Mouse (Mus musculus): ENCODE measurements at regions not wholly inside any gene's neighbourhood (a gene's known extent, or its start where the extent isn't known, plus 50 kb on each side); places are given as distances from the start of the nearest gene placed in this dataset.

DNA sequence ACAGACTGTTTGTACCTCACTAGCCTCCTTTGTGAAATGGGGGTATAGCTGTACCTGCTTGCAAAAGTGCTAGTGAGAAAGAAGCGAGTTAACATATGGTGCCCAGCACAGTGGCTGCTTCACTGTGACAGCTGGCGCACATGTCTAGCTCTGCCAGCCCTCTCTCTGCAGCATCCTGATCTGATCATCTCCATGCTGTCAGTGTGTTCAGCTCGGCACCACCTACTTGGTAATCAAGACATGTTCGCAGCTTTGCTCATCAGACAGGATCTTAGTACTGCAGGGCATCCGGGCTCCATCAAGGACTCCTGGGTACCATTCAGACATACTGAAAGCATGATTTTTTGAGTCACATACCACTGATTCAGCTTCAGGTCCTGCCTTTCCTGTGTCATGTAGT, 100.9 kb upstream of the Gpr139 start:
- Histone ChIP-seq H3K4me3 (no peak overlapping the region), H3K27ac (no peak overlapping the region), H3K27me3 (replicated peaks) (no peaks in the 10 kb centered on the region), H3K9me3 (no peaks in the 10 kb centered on the region), H3K9ac (no peak overlapping the region), H3K36me3 (replicated peaks) (no peaks in the 10 kb centered on the region), H3K4me1 (no peaks in the 10 kb centered on the region), H3K4me2 (no peak overlapping the region)
- ATAC-seq (replicated peaks) = peak; percentile 45; the same call in 1 of the 2 replicates
- 77% methylated on average over 5 of the region's 5 CpGs for WGBS

GRCm38 (mm10) chr7:119279896-119280661, 95.7 kb upstream of the Gpr139 start:
- H3K4me2 ChIP-seq = no peak overlapping the region
- no peak for ATAC-seq (replicated peaks)
- no peak overlapping the region for H3K27ac ChIP-seq
- H3K4me3 ChIP-seq = no peak overlapping the region
- no peak overlapping the region for H3K9ac ChIP-seq
- H3K27me3 ChIP-seq (replicated peaks) = no peaks in the 10 kb centered on the region
- 75% methylated on average over 3 of the region's 3 CpGs for WGBS
- H3K4me1 ChIP-seq = no peaks in the 10 kb centered on the region
- no peaks in the 10 kb centered on the region for H3K9me3 ChIP-seq
- no peaks in the 10 kb centered on the region for H3K36me3 ChIP-seq (replicated peaks)

DNA sequence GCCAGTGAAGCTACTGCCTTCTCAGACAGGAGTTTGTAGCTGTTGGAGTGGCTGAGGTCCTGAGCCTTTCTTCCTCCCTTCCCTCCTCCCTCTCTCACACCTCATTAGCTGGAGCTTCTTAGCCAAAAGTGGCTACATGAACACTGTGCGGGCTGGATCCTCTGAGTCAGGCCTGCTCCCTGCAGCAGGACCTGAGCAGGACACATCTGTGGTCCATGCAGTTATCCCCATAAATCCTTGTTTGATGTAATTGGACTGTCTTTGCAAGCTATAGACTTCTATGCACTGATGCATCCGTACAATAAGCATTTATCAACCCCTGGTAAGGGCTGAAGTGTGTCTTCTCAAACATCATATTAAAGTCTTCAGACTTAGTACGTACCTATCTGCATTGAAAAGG, 88.2 kb upstream of the Gpr139 start:
- no peaks in the 10 kb centered on the region for H3K36me3 ChIP-seq (replicated peaks)
- WGBS = 71% methylated on average over 3 of the region's 3 CpGs
- no peak overlapping the region for H3K9ac ChIP-seq
- no peak overlapping the region for H3K4me3 ChIP-seq
- H3K27me3 ChIP-seq (replicated peaks) = no peaks in the 10 kb centered on the region
- H3K9me3 ChIP-seq = no peaks in the 10 kb centered on the region
- ATAC-seq (replicated peaks) = no peak
- H3K27ac ChIP-seq = no peak overlapping the region
- no peak overlapping the region for H3K4me2 ChIP-seq
- H3K4me1 ChIP-seq = 0 out of 2 replicates have a peak, but pooled peaks cover 9% of the 10 kb centered on the region

DNA sequence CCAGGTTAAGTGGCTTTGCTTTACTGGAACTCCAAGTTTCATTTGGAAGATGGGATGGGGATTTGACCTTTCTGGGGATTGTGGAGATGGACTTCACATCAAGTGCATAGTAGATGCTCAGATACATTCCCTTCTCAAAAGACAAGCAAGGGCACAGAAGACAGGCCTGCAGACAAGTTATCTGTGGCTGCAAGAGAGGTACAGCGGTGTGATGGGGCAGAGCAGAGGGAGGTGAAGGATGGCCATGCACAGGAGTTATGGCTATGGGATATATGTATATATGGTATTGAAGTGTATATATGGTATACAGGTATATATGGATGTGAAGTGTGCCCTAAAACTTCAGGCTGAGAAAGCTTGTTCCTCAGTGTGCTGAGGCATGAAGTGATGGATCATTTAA, 87.0 kb upstream of the Gpr139 start:
- Histone ChIP-seq H3K4me1 (0 out of 2 replicates have a peak, but pooled peaks cover 9% of the 10 kb centered on the region), H3K9me3 (no peaks in the 10 kb centered on the region), H3K36me3 (replicated peaks) (no peaks in the 10 kb centered on the region), H3K4me3 (no peak overlapping the region), H3K9ac (no peak overlapping the region), H3K4me2 (no peak overlapping the region), H3K27ac (0 out of 2 replicates have a peak overlapping the region, but pooled peaks have one; percentile 42), H3K27me3 (replicated peaks) (no peaks in the 10 kb centered on the region)
- ATAC-seq (replicated peaks) = no peak
- WGBS = 93% methylated on average over 1 of the region's 1 CpGs

DNA sequence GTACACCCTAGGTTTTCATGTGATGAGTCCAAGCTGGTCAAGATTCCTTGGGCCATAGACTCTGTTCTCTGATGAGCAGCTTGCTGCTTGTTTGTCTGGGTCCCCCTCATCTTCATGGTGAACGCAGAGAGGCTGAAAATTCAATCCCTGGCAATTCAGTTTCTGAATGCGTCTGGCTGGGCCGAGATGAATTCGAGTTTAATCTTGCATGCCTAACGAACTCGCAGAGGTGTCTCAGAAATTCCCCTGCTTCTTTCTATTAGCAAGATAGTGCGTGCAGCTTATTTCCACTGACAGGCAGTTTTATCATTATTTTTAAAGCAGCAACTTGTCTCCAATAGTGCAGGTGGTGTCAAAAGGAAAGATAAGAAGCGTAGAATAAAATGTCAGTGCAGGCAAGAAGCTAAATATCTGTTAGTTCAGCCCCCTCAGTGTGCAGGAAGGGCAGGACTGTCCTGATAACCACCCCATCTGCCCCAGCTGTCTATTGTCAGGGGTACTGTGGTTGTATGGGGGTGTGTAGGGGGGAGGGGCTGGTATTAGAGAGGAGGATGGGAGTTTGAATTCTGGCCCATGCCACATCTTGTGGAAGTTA, 86.5 kb upstream of the Gpr139 start:
- peak overlapping the region; percentile 42; the same call in 1 of the 2 replicates for H3K27ac ChIP-seq
- H3K36me3 ChIP-seq (replicated peaks) = no peaks in the 10 kb centered on the region
- peak; percentile 66 for ATAC-seq (replicated peaks)

DNA sequence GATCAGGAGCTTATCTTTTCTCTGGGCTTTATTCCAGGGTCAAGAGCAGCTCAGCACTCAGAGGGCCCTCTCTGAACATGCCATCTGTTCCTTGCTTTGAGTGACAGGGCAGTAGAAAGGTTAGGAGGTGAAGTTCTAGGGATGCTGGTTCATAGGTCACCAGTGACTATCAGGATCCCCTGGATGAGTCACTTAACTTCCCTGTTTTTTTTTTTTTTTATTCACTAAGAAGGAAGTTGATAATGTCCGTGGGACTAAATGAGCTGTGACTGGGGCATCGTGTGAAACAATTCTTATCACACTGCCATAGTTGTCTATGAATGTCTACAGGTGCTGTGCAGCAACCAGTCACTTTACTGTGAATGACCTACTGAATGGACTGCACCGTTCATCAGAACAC, 73.8 kb upstream of the Gpr139 start:
- Histone ChIP-seq H3K4me3 (no peak overlapping the region), H3K27ac (no peak overlapping the region), H3K9me3 (no peaks in the 10 kb centered on the region), H3K36me3 (replicated peaks) (no peaks in the 10 kb centered on the region), H3K9ac (no peak overlapping the region), H3K27me3 (replicated peaks) (no peaks in the 10 kb centered on the region), H3K4me1 (no peaks in the 10 kb centered on the region), H3K4me2 (no peak overlapping the region)
- 88% methylated on average over 3 of the region's 3 CpGs for whole genome bisulfite sequencing
- no peak for ATAC-seq (replicated peaks)

More for the DNA sequence above, 86.5 kb upstream of the Gpr139 start:
- Histone ChIP-seq H3K4me2 (no peak overlapping the region), H3K9ac (no peak overlapping the region), H3K4me1 (0 out of 2 replicates have a peak, but pooled peaks cover 9% of the 10 kb centered on the region), H3K9me3 (no peaks in the 10 kb centered on the region), H3K27me3 (replicated peaks) (no peaks in the 10 kb centered on the region), H3K4me3 (no peak overlapping the region)
- WGBS = 34% methylated on average over 8 of the region's 8 CpGs

DNA sequence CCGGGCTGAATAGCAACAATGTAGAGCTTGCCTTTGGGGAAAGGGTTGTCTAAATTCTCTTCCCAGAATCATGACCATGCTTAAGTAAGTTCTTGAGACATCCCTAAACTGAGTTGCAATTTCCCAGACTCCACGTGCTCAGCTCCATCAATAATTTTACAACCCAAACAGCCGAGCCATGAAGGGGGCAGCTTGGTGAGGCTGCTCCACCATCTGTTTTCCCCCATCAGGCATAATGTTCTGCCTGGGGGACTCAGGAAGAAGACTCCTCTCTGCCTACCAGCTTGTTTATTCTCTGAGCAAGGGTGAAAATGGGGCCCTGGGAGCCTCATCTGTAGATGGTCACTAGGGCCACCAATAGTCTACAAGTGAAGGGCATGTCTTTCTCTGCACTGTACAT, 72.5 kb upstream of the Gpr139 start:
- Histone ChIP-seq H3K36me3 (replicated peaks) (no peaks in the 10 kb centered on the region), H3K9ac (no peak overlapping the region), H3K9me3 (no peaks in the 10 kb centered on the region), H3K4me1 (no peaks in the 10 kb centered on the region), H3K4me2 (no peak overlapping the region), H3K27me3 (replicated peaks) (no peaks in the 10 kb centered on the region), H3K27ac (no peak overlapping the region), H3K4me3 (no peak overlapping the region)
- 95% methylated on average over 3 of the region's 3 CpGs for WGBS
- ATAC-seq (replicated peaks) = no peak

- Histone ChIP-seq H3K27ac (no peak overlapping the region), H3K36me3 (replicated peaks) (no peaks in the 10 kb centered on the region), H3K4me3 (no peak overlapping the region), H3K4me2 (no peak overlapping the region), H3K4me1 (no peaks in the 10 kb centered on the region), H3K9ac (no peak overlapping the region), H3K9me3 (no peaks in the 10 kb centered on the region), H3K27me3 (replicated peaks) (no peaks in the 10 kb centered on the region)
- ATAC-seq (replicated peaks) = no peak
- WGBS = 72% methylated on average over 2 of the region's 2 CpGs
Observed at GRCm38 (mm10) chr7:119252742-119253141, 68.3 kb upstream of the Gpr139 start.

GRCm38 (mm10) chr7:119251679-119252078, 67.3 kb upstream of the Gpr139 start:
- WGBS = 62% methylated on average over 1 of the region's 1 CpGs
- Histone ChIP-seq H3K27ac (no peak overlapping the region), H3K4me2 (no peak overlapping the region), H3K4me1 (no peaks in the 10 kb centered on the region), H3K4me3 (no peak overlapping the region), H3K27me3 (replicated peaks) (no peaks in the 10 kb centered on the region), H3K36me3 (replicated peaks) (no peaks in the 10 kb centered on the region), H3K9me3 (no peaks in the 10 kb centered on the region), H3K9ac (no peak overlapping the region)
- ATAC-seq (replicated peaks) = no peak

DNA sequence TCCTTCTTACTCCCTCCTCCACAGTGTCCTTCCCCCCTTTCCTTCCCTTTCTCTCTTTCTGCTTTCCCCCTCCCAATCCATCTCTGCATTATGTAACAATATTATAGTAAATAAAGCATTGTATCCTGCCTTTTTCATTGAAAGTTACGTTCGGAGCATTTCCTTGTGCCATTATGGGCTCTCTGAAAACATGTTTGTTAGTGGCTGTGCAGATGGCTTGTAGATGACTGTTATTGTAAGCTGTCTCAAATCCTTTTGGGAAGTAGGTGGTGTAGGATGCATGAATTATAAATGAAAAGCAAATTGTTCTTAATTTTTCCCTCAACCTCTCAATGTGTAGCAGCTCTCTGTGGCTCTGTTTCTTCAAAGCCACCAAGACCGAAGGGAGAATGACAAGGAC, 66.0 kb upstream of the Gpr139 start:
- H3K9me3 ChIP-seq = no peaks in the 10 kb centered on the region
- WGBS = 93% methylated on average over 3 of the region's 3 CpGs
- no peak overlapping the region for H3K9ac ChIP-seq
- no peak for ATAC-seq (replicated peaks)
- H3K36me3 ChIP-seq (replicated peaks) = no peaks in the 10 kb centered on the region
- H3K4me1 ChIP-seq = no peaks in the 10 kb centered on the region
- H3K27ac ChIP-seq = no peak overlapping the region
- H3K4me2 ChIP-seq = no peak overlapping the region
- no peak overlapping the region for H3K4me3 ChIP-seq
- no peaks in the 10 kb centered on the region for H3K27me3 ChIP-seq (replicated peaks)

DNA sequence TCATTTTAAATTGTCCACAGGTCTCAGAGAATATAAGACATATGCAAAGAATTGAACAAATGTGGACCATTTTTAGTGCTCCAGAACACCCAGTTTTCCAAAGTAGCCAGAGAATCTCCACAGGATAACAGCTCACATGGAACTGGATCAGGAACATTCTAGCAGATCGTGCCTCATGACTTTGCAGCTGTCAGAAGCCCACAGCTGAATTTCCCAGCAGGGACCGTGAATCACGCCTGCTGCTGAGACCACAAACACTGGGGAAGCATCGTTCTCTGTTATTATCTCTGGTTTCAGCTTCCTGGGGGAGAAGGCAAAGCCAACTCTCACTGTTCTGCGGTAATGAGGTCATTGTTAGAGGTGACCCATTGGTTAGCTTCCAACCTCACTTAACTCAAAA, 60.4 kb upstream of the Gpr139 start:
- Histone ChIP-seq H3K4me3 (no peak overlapping the region), H3K4me2 (no peak overlapping the region), H3K27ac (no peak overlapping the region), H3K9me3 (no peaks in the 10 kb centered on the region), H3K36me3 (replicated peaks) (no peaks in the 10 kb centered on the region), H3K4me1 (no peaks in the 10 kb centered on the region), H3K9ac (no peak overlapping the region), H3K27me3 (replicated peaks) (no peaks in the 10 kb centered on the region)
- 81% methylated on average over 5 of the region's 5 CpGs for WGBS
- no peak for ATAC-seq (replicated peaks)

GRCm38 (mm10) chr7:119236343-119236742, 51.9 kb upstream of the Gpr139 start:
- no peak for ATAC-seq (replicated peaks)
- H3K9ac ChIP-seq = no peak overlapping the region
- no peak overlapping the region for H3K4me2 ChIP-seq
- no peaks in the 10 kb centered on the region for H3K4me1 ChIP-seq
- H3K27ac ChIP-seq = no peak overlapping the region
- WGBS = 76% methylated on average over 6 of the region's 6 CpGs
- no peaks in the 10 kb centered on the region for H3K9me3 ChIP-seq
- no peak overlapping the region for H3K4me3 ChIP-seq
- H3K36me3 ChIP-seq (replicated peaks) = no peaks in the 10 kb centered on the region
- no peaks in the 10 kb centered on the region for H3K27me3 ChIP-seq (replicated peaks)

Measured in midbrain, embryonic 15.5 days (tissue).